Mouse (Mus musculus) MEL (cell line): ENCODE measurements around the gene Myl12a. TPM values are rescaled to one million over a fixed set of nuclear protein-coding genes. Genes with fewer than 3 reads are reported as not detected.

Experiments used
- DNase-seq: peaks from one replicate; pipeline ENCODE4 v3.0.0; 2011; ENCODE audit warnings: low read depth, low spot score
- H3K27ac ChIP-seq: 2 replicates; pipeline ENCODE4 v1.5.1; 2012; ENCODE audit warnings: low read depth, mild to moderate bottlenecking, control low read depth, low read length, moderate library complexity; ENCODE audit not compliant: control insufficient read depth
- H3K27me3 ChIP-seq, 2 experiments: fragments of 150-350 bp in 1 of 2; sonication (generic) in 1 of 2; 2 replicates each; pipeline ENCODE4 v1.6.1; 2012; ENCODE audit warnings: low read length in 2 of 2, mild to moderate bottlenecking in 2 of 2, improper control_type of control experiment in 1 of 2, moderate library complexity in 1 of 2; ENCODE audit not compliant: insufficient read depth in 2 of 2, control insufficient read depth in 1 of 2
- H3K36me3 ChIP-seq, 2 experiments: 2 replicates each; pipeline ENCODE4 v1.6.1; 2012 to 2014; ENCODE audit warnings: low read length in 2 of 2, improper control_type of control experiment in 1 of 2, inconsistent platforms in 1 of 2, mild to moderate bottlenecking in 1 of 2; ENCODE audit not compliant: insufficient read depth in 2 of 2, control insufficient read depth in 1 of 2
- H3K4me1 ChIP-seq, 2 experiments: fragments of 150-350 bp in 1 of 2; sonication (generic) in 1 of 2; 2 replicates each; pipeline ENCODE4 v1.6.1; 2012; ENCODE audit warnings: low read length in 2 of 2, improper control_type of control experiment in 1 of 2, mild to moderate bottlenecking in 1 of 2; ENCODE audit not compliant: insufficient read depth in 2 of 2, control insufficient read depth in 1 of 2
- H3K4me3 ChIP-seq, 2 experiments: fragments of 150-350 bp in 1 of 2; sonication (generic) in 1 of 2; 2 replicates each; pipeline ENCODE4 v1.5.1; 2012; ENCODE audit warnings: low read depth in 2 of 2, low read length in 2 of 2, mild to moderate bottlenecking in 2 of 2, moderate library complexity in 2 of 2, control low read depth in 1 of 2, improper control_type of control experiment in 1 of 2; ENCODE audit not compliant: control insufficient read depth in 1 of 2, insufficient read depth in 1 of 2
- H3K79me2 ChIP-seq: 2 replicates; pipeline ENCODE4 v1.6.1; 2012; ENCODE audit warnings: mild to moderate bottlenecking, low read length, moderate library complexity; ENCODE audit not compliant: control insufficient read depth, poor library complexity, insufficient read depth
- H3K9ac ChIP-seq: 2 replicates; pipeline ENCODE4 v1.6.1; 2012; ENCODE audit warnings: low read depth, mild to moderate bottlenecking, control low read depth, low read length, moderate library complexity; ENCODE audit not compliant: control insufficient read depth, poor library complexity, severe bottlenecking
- H3K9me3 ChIP-seq: fragments of 150-350 bp; sonication (generic); replicated peaks from 2 replicates; pipeline ENCODE4 v1.6.1; 2012; ENCODE audit warnings: mild to moderate bottlenecking, low read length, improper control_type of control experiment, moderate library complexity; ENCODE audit not compliant: insufficient read depth
- BHLHE40 ChIP-seq: IDR thresholded peaks from 2 replicates; pipeline ENCODE4 v1.6.1; 2012; ENCODE audit warnings: low read depth, mild to moderate bottlenecking, inconsistent platforms, low read length, improper control_type of control experiment, borderline replicate concordance
- CTCF ChIP-seq, 3 experiments: IDR thresholded peaks in 2 of 3; conservative IDR thresholded peaks in 1 of 3; 2 replicates each; pipeline ENCODE4 v1.5.1; 2011 to 2012; ENCODE audit warnings: low read length in 3 of 3, low read depth in 2 of 3, mild to moderate bottlenecking in 2 of 3, improper control_type of control experiment in 1 of 3, inconsistent platforms in 1 of 3, mixed read lengths in 1 of 3, moderate library complexity in 1 of 3; ENCODE audit not compliant: control insufficient read depth in 1 of 3, insufficient read depth in 1 of 3, poor library complexity in 1 of 3, severe bottlenecking in 1 of 3
- ETS1 ChIP-seq: IDR thresholded peaks from 2 replicates; pipeline ENCODE4 v1.6.1; 2012; ENCODE audit warnings: low read depth, mild to moderate bottlenecking, inconsistent platforms, low read length, improper control_type of control experiment, moderate library complexity
- GATA1 ChIP-seq: IDR thresholded peaks from 2 replicates; pipeline ENCODE4 v1.6.1; 2011; ENCODE audit warnings: low read depth, low read length, improper control_type of control experiment
- HCFC1 ChIP-seq: IDR thresholded peaks from 2 replicates; pipeline ENCODE4 v1.6.1; 2012; ENCODE audit warnings: low read depth, mild to moderate bottlenecking, inconsistent platforms, low read length, improper control_type of control experiment, moderate library complexity
- KAT2A ChIP-seq: conservative IDR thresholded peaks from 2 replicates; pipeline ENCODE4 v1.6.1; 2012; ENCODE audit warnings: low read depth, low read length, improper control_type of control experiment, inconsistent platforms
- MYB ChIP-seq: IDR thresholded peaks from 2 replicates; pipeline ENCODE4 v1.6.1; 2011; ENCODE audit warnings: mild to moderate bottlenecking, low read depth, low read length, improper control_type of control experiment
- MYC ChIP-seq: IDR thresholded peaks from 2 replicates; pipeline ENCODE4 v1.6.1; 2011; ENCODE audit warnings: low read depth, mild to moderate bottlenecking, low read length, improper control_type of control experiment, moderate library complexity
- POLR2AphosphoS5 ChIP-seq: IDR thresholded peaks from 2 replicates; pipeline ENCODE4 v1.6.1; 2012; ENCODE audit warnings: low read depth, borderline replicate concordance, mild to moderate bottlenecking, inconsistent platforms, low read length, moderate library complexity, mixed read lengths
- RAD21 ChIP-seq: IDR thresholded peaks from 2 replicates; pipeline ENCODE4 v1.6.1; 2011; ENCODE audit warnings: mild to moderate bottlenecking, low read depth, low read length, improper control_type of control experiment
- SIN3A ChIP-seq: IDR thresholded peaks from 2 replicates; pipeline ENCODE4 v1.6.1; 2012; ENCODE audit warnings: low read length, improper control_type of control experiment, inconsistent platforms
- SMC3 ChIP-seq: IDR thresholded peaks from 2 replicates; pipeline ENCODE4 v1.6.1; 2011; ENCODE audit warnings: low read depth, low read length, improper control_type of control experiment
- TAL1 ChIP-seq: IDR thresholded peaks from 2 replicates; pipeline ENCODE4 v1.6.1; 2012; ENCODE audit warnings: mild to moderate bottlenecking, inconsistent platforms, low read length, moderate library complexity, mixed read lengths
- TBP ChIP-seq: IDR thresholded peaks from 2 replicates; pipeline ENCODE4 v1.8.0; 2011; ENCODE audit warnings: low read depth, low read length, improper control_type of control experiment
- TCF12 ChIP-seq: IDR thresholded peaks from 2 replicates; pipeline ENCODE4 v1.6.1; 2014; ENCODE audit warnings: low read depth, mild to moderate bottlenecking, inconsistent platforms, low read length, improper control_type of control experiment, moderate library complexity
- UBTF ChIP-seq: IDR thresholded peaks from 2 replicates; pipeline ENCODE4 v1.6.1; 2012; ENCODE audit warnings: low read depth, mild to moderate bottlenecking, inconsistent platforms, low read length, improper control_type of control experiment, moderate library complexity, borderline replicate concordance; ENCODE audit not compliant: insufficient read depth
- USF1 ChIP-seq: IDR thresholded peaks from 2 replicates; pipeline ENCODE4 v1.6.1; 2014; ENCODE audit warnings: low read depth, mild to moderate bottlenecking, inconsistent platforms, low read length, improper control_type of control experiment, moderate library complexity
- ZC3H11A ChIP-seq: IDR thresholded peaks from 2 replicates; pipeline ENCODE4 v1.6.1; 2012; ENCODE audit warnings: low read depth, mild to moderate bottlenecking, inconsistent platforms, low read length, improper control_type of control experiment
- ZKSCAN1 ChIP-seq: IDR thresholded peaks from 2 replicates; pipeline ENCODE4 v1.6.1; 2012; ENCODE audit warnings: low read depth, mild to moderate bottlenecking, inconsistent platforms, low read length, improper control_type of control experiment, moderate library complexity
- ZMIZ1 ChIP-seq: IDR thresholded peaks from 2 replicates; pipeline ENCODE4 v1.6.1; 2012; ENCODE audit warnings: low read depth, mild to moderate bottlenecking, inconsistent platforms, low read length, improper control_type of control experiment, moderate library complexity
- polyA plus RNA-seq, 2 experiments: library from polyadenylated mRNA; stranded (reverse) in 1 of 2; unstranded in 1 of 2; fragments of >175 nt in 1 of 2; fragments of >200 nt in 1 of 2; gene quantifications; 2 replicates each; pipeline versions ENCODE4 v1.2.1 to v1.2.4; 2012; ENCODE audit warnings: low replicate concordance in 2 of 2, low read depth in 1 of 2; ENCODE audit not compliant: insufficient read length in 2 of 2, insufficient read depth in 1 of 2, missing spikeins in 1 of 2
- total RNA-seq: library from RNA; depleted of rRNA; stranded (reverse); fragments of 300-350 nt; gene quantifications from 2 replicates; pipeline ENCODE4 v1.2.3, GENCODE M21; 2012

Gene Myl12a
- total and polyA plus RNA-seq, 3 experiments = 113 to 130 TPM; not detected in 1

DNA sequence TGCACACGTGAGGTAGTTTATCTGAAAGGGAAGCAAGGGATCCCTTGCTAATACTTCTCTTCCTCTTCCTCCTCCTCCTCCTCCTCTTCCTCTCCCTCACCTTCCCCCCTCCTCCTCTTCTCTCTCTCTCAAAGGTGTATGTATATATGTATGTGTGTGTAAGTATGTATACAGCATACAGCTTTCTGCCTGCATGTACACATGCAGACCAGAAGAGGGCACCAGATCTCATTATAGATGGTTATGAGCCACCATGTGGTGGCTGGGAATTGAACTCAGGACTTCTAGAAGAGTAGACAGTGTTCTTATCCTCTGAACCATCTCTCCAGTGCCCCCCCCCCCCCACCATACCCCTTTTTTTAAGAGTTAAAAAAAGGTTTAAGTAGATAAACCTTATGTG lies 40.0 kb upstream of the Myl12a start:
- peak; percentile 38 for DNase-seq
- peaks cover 9 to 14% of the 10 kb centered on the region in 2 experiments for H3K4me1 ChIP-seq
- TF ChIP-seq MYC (peak; percentile 67; the same call in 1 of the 2 replicates), TAL1 (no peak), SIN3A (no peak), ZC3H11A (peak; percentile 34), KAT2A (no peak), HCFC1 (no peak), MYB (no peak), BHLHE40 (peak; percentile 47; the same call in 1 of the 2 replicates), CTCF (IDR thresholded peaks at IDR 0.05 in 2 of 3, conservative IDR thresholded peaks at IDR 0.05 in 1 of 3; ENCODE audit: control insufficient read depth in 1 of 3, insufficient read depth in 1 of 3, low read depth in 2 of 3, low read length in 3 of 3, poor library complexity in 1 of 3, severe bottlenecking in 1 of 3) (peak; percentile 15 to 68 (median 56); a peak in 4 of 6 replicates), TCF12 (no peak), POLR2AphosphoS5 (no peak), RAD21 (peak; percentile 56), TBP (no peak), SMC3 (peak; percentile 65), ZMIZ1 (no peak), USF1 (peak; percentile 19; the same call in 1 of the 2 replicates), ZKSCAN1 (no peak)

DNA sequence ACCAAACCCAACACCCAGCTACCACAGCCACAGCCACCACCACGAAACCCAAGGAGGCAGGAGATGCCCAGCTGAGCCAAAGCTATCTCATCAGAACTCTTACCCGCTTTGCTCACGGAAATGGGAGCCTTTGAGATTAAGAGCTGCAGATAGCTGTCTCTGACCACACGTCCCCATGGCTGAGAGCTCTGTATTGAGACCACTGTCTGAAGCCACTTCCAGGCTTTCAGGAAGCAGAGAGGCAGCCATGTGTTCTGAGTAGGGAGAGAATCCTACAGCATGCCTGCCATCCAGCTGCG lies 37.9 kb upstream of the Myl12a start:
- Histone ChIP-seq H3K27ac (no peak overlapping the region), H3K9me3 (no peaks in the 10 kb centered on the region), H3K9ac (no peak overlapping the region), H3K36me3 (peaks cover 0 to 3% of the 10 kb centered on the region in 2 experiments; a peak in 2 of 4 replicates), H3K4me3 (no peak overlapping the region), H3K79me2 (no peaks in the 10 kb centered on the region), H3K4me1 (peaks cover 9 to 12% of the 10 kb centered on the region in 2 experiments), H3K27me3 (no peaks in the 10 kb centered on the region)
- peak; percentile 36 for DNase-seq
- TF ChIP-seq UBTF (no peak), GATA1 (0 out of 2 replicates have a peak, but pooled peaks have one; percentile 13), ETS1 (peak; percentile 27; the same call in 1 of the 2 replicates)

More for the DNA sequence above, 40.0 kb upstream of the Myl12a start:
- H3K9me3 ChIP-seq = no peaks in the 10 kb centered on the region
- H3K27me3 ChIP-seq = no peaks in the 10 kb centered on the region
- H3K27ac ChIP-seq = no peak overlapping the region
- no peaks in the 10 kb centered on the region for H3K79me2 ChIP-seq
- no peak overlapping the region for H3K9ac ChIP-seq
- peaks cover 0 to 5% of the 10 kb centered on the region in 2 experiments; a peak in 2 of 4 replicates for H3K36me3 ChIP-seq
- H3K4me3 ChIP-seq = no peak overlapping the region
